Mouse (Mus musculus): Measurements from ENCODE around the gene Hoxa4. TPM values are rescaled to one million over a fixed set of nuclear protein-coding genes. Genes with fewer than 3 reads are reported as not detected.

The Hoxa4 gene
- polyA plus RNA-seq (2015; fragmentation: Nextera tagmentation; extraction: Ambion mirVana), result 1.7 and 2.4 TPM in 2 replicates

GRCm38 (mm10) chr6:52190906-52191810, at the start of gene Hoxa4:
TSS of gene Hoxa4 (minus strand) at chr6:52191753.
- peak; percentile 49 for ATAC-seq
- Histone ChIP-seq H3K36me3 (ENCODE audit: control insufficient read depth, insufficient read depth, low read length) (no peaks in the 10 kb centered on the region), H3K27ac (ENCODE audit: low read length) (peak within 1 kb of the TSS; percentile 93), H3K4me3 (ENCODE audit: low read length) (peak within 1 kb of the TSS; percentile 70), H3K27me3 (replicated peaks; ENCODE audit: control insufficient read depth, insufficient read depth, low read length) (no peaks in the 10 kb centered on the region; the same call in 1 of the 2 replicates), H3K9me3 (ENCODE audit: control insufficient read depth, low read length) (no peaks in the 10 kb centered on the region), H3K9ac (ENCODE audit: low read depth, low read length) (peak within 1 kb of the TSS; percentile 89), H3K4me1 (ENCODE audit: control insufficient read depth, insufficient read depth, low read length) (peaks cover 36% of the 10 kb centered on the region), H3K4me2 (ENCODE audit: low read depth, low read length) (peak within 1 kb of the TSS; percentile 95)
- WGBS, result under 1% methylated on average over 76 of the region's 102 CpGs

- H3K36me3 ChIP-seq (ENCODE audit: control insufficient read depth, insufficient read depth, low read length), result no peaks in the 10 kb centered on the region
- peak overlapping the region; percentile 60 for H3K27ac ChIP-seq (ENCODE audit: low read length)
- H3K4me1 ChIP-seq (ENCODE audit: control insufficient read depth, insufficient read depth, low read length), result peaks cover 2% of the 10 kb centered on the region; the same call in 1 of the 2 replicates
- ATAC-seq, result no peak; the same call in 1 of the 2 replicates
- 4% methylated on average over 9 of the region's 9 CpGs for WGBS
- no peak overlapping the region for H3K9ac ChIP-seq (ENCODE audit: low read depth, low read length)
- peak overlapping the region; percentile 2; the same call in 1 of the 2 replicates for H3K4me2 ChIP-seq (ENCODE audit: low read depth, low read length)
- H3K4me3 ChIP-seq (ENCODE audit: low read length), result peak overlapping the region; percentile 25; the same call in 1 of the 2 replicates
- no peaks in the 10 kb centered on the region for H3K9me3 ChIP-seq (ENCODE audit: control insufficient read depth, low read length)
- H3K27me3 ChIP-seq (replicated peaks; ENCODE audit: control insufficient read depth, insufficient read depth, low read length), result peaks cover 78% of the 10 kb centered on the region
These were observed 49.6 kb upstream of the Hoxa4 start for GRCm38 (mm10) chr6:52241001-52241621.

GRCm38 (mm10) chr6:52240389-52241000, 48.9 kb upstream of the Hoxa4 start, which contains the start of gene Hoxa10:
TSS of gene Hoxa10 (minus strand) at chr6:52240854.
- Histone ChIP-seq H3K27ac (ENCODE audit: low read length) (peak within 1 kb of the TSS; percentile 60), H3K9me3 (ENCODE audit: control insufficient read depth, low read length) (no peaks in the 10 kb centered on the region), H3K4me2 (ENCODE audit: low read depth, low read length) (peak within 1 kb of the TSS; percentile 2; the same call in 1 of the 2 replicates), H3K4me3 (ENCODE audit: low read length) (peak within 1 kb of the TSS; percentile 25), H3K9ac (ENCODE audit: low read depth, low read length) (peak within 1 kb of the TSS; percentile 23), H3K4me1 (ENCODE audit: control insufficient read depth, insufficient read depth, low read length) (peaks cover 2% of the 10 kb centered on the region; the same call in 1 of the 2 replicates), H3K27me3 (replicated peaks; ENCODE audit: control insufficient read depth, insufficient read depth, low read length) (peaks cover 78% of the 10 kb centered on the region), H3K36me3 (ENCODE audit: control insufficient read depth, insufficient read depth, low read length) (no peaks in the 10 kb centered on the region)
- peak; percentile 73 for ATAC-seq
- 1% methylated on average over 35 of the region's 35 CpGs for WGBS

- no peaks in the 10 kb centered on the region for H3K9me3 ChIP-seq (ENCODE audit: control insufficient read depth, low read length)
- no peak for ATAC-seq
- peak overlapping the region; percentile 2; the same call in 1 of the 2 replicates for H3K4me2 ChIP-seq (ENCODE audit: low read depth, low read length)
- no peaks in the 10 kb centered on the region for H3K36me3 ChIP-seq (ENCODE audit: control insufficient read depth, insufficient read depth, low read length)
- peaks cover 2% of the 10 kb centered on the region; the same call in 1 of the 2 replicates for H3K4me1 ChIP-seq (ENCODE audit: control insufficient read depth, insufficient read depth, low read length)
- peaks cover 79% of the 10 kb centered on the region for H3K27me3 ChIP-seq (replicated peaks; ENCODE audit: control insufficient read depth, insufficient read depth, low read length)
- H3K27ac ChIP-seq (ENCODE audit: low read length), result no peak overlapping the region
- WGBS, result 3% methylated on average over 30 of the region's 30 CpGs
- H3K4me3 ChIP-seq (ENCODE audit: low read length), result peak overlapping the region; percentile 25
- H3K9ac ChIP-seq (ENCODE audit: low read depth, low read length), result peak overlapping the region; percentile 23
These were observed 48.3 kb upstream of the Hoxa4 start for GRCm38 (mm10) chr6:52239625-52240388.

- Histone ChIP-seq H3K4me1 (ENCODE audit: control insufficient read depth, insufficient read depth, low read length) (peaks cover 2% of the 10 kb centered on the region; the same call in 1 of the 2 replicates), H3K27ac (ENCODE audit: low read length) (no peak overlapping the region), H3K9ac (ENCODE audit: low read depth, low read length) (no peak overlapping the region), H3K36me3 (ENCODE audit: control insufficient read depth, insufficient read depth, low read length) (no peaks in the 10 kb centered on the region), H3K4me2 (ENCODE audit: low read depth, low read length) (no peak overlapping the region), H3K27me3 (replicated peaks; ENCODE audit: control insufficient read depth, insufficient read depth, low read length) (peaks cover 86% of the 10 kb centered on the region), H3K4me3 (ENCODE audit: low read length) (peak overlapping the region; percentile 23), H3K9me3 (ENCODE audit: control insufficient read depth, low read length) (no peaks in the 10 kb centered on the region)
- no peak for ATAC-seq
- 6% methylated on average over 7 of the region's 7 CpGs for WGBS
These were observed 47.4 kb upstream of the Hoxa4 start for GRCm38 (mm10) chr6:52238976-52239375.

- WGBS, result 3% methylated on average over 7 of the region's 7 CpGs
- no peak for ATAC-seq
- Histone ChIP-seq H3K36me3 (ENCODE audit: control insufficient read depth, insufficient read depth, low read length) (no peaks in the 10 kb centered on the region), H3K9me3 (ENCODE audit: control insufficient read depth, low read length) (no peaks in the 10 kb centered on the region), H3K27ac (ENCODE audit: low read length) (no peak overlapping the region), H3K9ac (ENCODE audit: low read depth, low read length) (no peak overlapping the region), H3K4me3 (ENCODE audit: low read length) (peak overlapping the region; percentile 13; the same call in 1 of the 2 replicates), H3K4me1 (ENCODE audit: control insufficient read depth, insufficient read depth, low read length) (peaks cover 2% of the 10 kb centered on the region; the same call in 1 of the 2 replicates), H3K27me3 (replicated peaks; ENCODE audit: control insufficient read depth, insufficient read depth, low read length) (peaks cover 88% of the 10 kb centered on the region), H3K4me2 (ENCODE audit: low read depth, low read length) (no peak overlapping the region)
These were observed 46.6 kb upstream of the Hoxa4 start for GRCm38 (mm10) chr6:52238155-52238545.

- H3K27ac ChIP-seq (ENCODE audit: low read length), result no peak overlapping the region
- H3K4me2 ChIP-seq (ENCODE audit: low read depth, low read length), result no peak overlapping the region
- H3K4me1 ChIP-seq (ENCODE audit: control insufficient read depth, insufficient read depth, low read length), result peaks cover 2% of the 10 kb centered on the region; the same call in 1 of the 2 replicates
- H3K4me3 ChIP-seq (ENCODE audit: low read length), result peak overlapping the region; percentile 13
- no peak for ATAC-seq
- WGBS, result 11% methylated on average over 10 of the region's 10 CpGs
- H3K27me3 ChIP-seq (replicated peaks; ENCODE audit: control insufficient read depth, insufficient read depth, low read length), result peaks cover 88% of the 10 kb centered on the region
- H3K9ac ChIP-seq (ENCODE audit: low read depth, low read length), result no peak overlapping the region
- no peaks in the 10 kb centered on the region for H3K36me3 ChIP-seq (ENCODE audit: control insufficient read depth, insufficient read depth, low read length)
- no peaks in the 10 kb centered on the region for H3K9me3 ChIP-seq (ENCODE audit: control insufficient read depth, low read length)
These were observed 46.0 kb upstream of the Hoxa4 start for GRCm38 (mm10) chr6:52237346-52238154.

- H3K9ac ChIP-seq (ENCODE audit: low read depth, low read length), result no peak overlapping the region
- H3K4me3 ChIP-seq (ENCODE audit: low read length), result no peak overlapping the region
- peaks cover 2% of the 10 kb centered on the region; the same call in 1 of the 2 replicates for H3K4me1 ChIP-seq (ENCODE audit: control insufficient read depth, insufficient read depth, low read length)
- no peak overlapping the region for H3K27ac ChIP-seq (ENCODE audit: low read length)
- WGBS, result 20% methylated on average over 3 of the region's 3 CpGs
- H3K27me3 ChIP-seq (replicated peaks; ENCODE audit: control insufficient read depth, insufficient read depth, low read length), result peaks cover 85% of the 10 kb centered on the region
- no peaks in the 10 kb centered on the region for H3K9me3 ChIP-seq (ENCODE audit: control insufficient read depth, low read length)
- no peak for ATAC-seq
- no peak overlapping the region for H3K4me2 ChIP-seq (ENCODE audit: low read depth, low read length)
- H3K36me3 ChIP-seq (ENCODE audit: control insufficient read depth, insufficient read depth, low read length), result no peaks in the 10 kb centered on the region
These were observed 45.3 kb upstream of the Hoxa4 start for GRCm38 (mm10) chr6:52236806-52237205.
